Mouse (Mus musculus) heart, postnatal 0 days (tissue): ENCODE data around the gene Dner.
A peak's percentile ranks its signal among the peaks of the same experiment; 100 is the strongest.

Experiments
- CTCF ChIP-seq: IDR thresholded peaks from 2 replicates; pipeline ENCODE4 v1.5.1; 2016; ENCODE audit warnings: antibody characterized with exemption, control low read depth, low read depth
- EP300 ChIP-seq: IDR thresholded peaks from 2 replicates; pipeline ENCODE4 v1.6.1; 2016; ENCODE audit warnings: antibody characterized with exemption, low read depth

- peak; percentile 16; the same call in 1 of the 2 replicates for TF ChIP-seq CTCF
- TF ChIP-seq EP300 = no peak
Measured at GRCm38 (mm10) chr1:84622978-84623554, 73.0 kb downstream of the Dner start.
